Mouse (Mus musculus) liver, embryonic 11.5 days (tissue): Measurements from ENCODE around the gene Ptar1. TPM values are rescaled to one million over a fixed set of nuclear protein-coding genes. Genes with fewer than 3 reads are reported as not detected.

Experiments used
- ATAC-seq: fragments of 200-750 bp; cut with Nextera tagmentation; replicated peaks from 2 replicates; pipeline ENCODE4 v1.8.0; 2017; ENCODE audit warnings: moderate number of reproducible peaks, mild to moderate bottlenecking, moderate TSS enrichment, moderate library complexity; ENCODE audit not compliant: low FRiP score
- DNase-seq: peaks from one replicate; pipeline ENCODE4 v3.0.0-alpha.2; 2017; ENCODE audit warnings: low spot score
- H3K27ac ChIP-seq: fragments of 300-500 bp; sonication (generic); 2 replicates; pipeline ENCODE4 v1.5.1; 2014; ENCODE audit warnings: mild to moderate bottlenecking, low read depth, low read length, control low read depth
- H3K27me3 ChIP-seq: fragments of 300-500 bp; sonication (generic); replicated peaks from 2 replicates; pipeline ENCODE4 v1.6.1; 2014; ENCODE audit warnings: low read length, mixed read lengths; ENCODE audit not compliant: control insufficient read depth, insufficient read depth
- H3K36me3 ChIP-seq: fragments of 300-500 bp; sonication (generic); 2 replicates; pipeline ENCODE4 v1.6.1; 2014; ENCODE audit warnings: mild to moderate bottlenecking, low read length, moderate library complexity, mixed read lengths; ENCODE audit not compliant: control insufficient read depth, insufficient read depth
- H3K4me1 ChIP-seq: fragments of 300-500 bp; sonication (generic); replicated peaks from 2 replicates; pipeline ENCODE4 v1.6.1; 2014; ENCODE audit warnings: low read length, mixed read lengths; ENCODE audit not compliant: control insufficient read depth, insufficient read depth
- H3K4me2 ChIP-seq: fragments of 300-500 bp; sonication (generic); 2 replicates; pipeline ENCODE4 v1.6.1; 2014; ENCODE audit warnings: mild to moderate bottlenecking, control low read depth, moderate library complexity
- H3K4me3 ChIP-seq: fragments of 300-500 bp; sonication (generic); 2 replicates; pipeline ENCODE4 v1.5.1; 2014; ENCODE audit warnings: low read depth, low read length, control low read depth
- H3K9ac ChIP-seq: fragments of 300-500 bp; sonication (generic); 2 replicates; pipeline ENCODE4 v1.6.1; 2014; ENCODE audit warnings: low read depth, low read length, control low read depth
- H3K9me3 ChIP-seq: fragments of 300-500 bp; sonication (generic); 2 replicates; pipeline ENCODE4 v1.6.1; 2016; ENCODE audit warnings: low read length, inconsistent platforms, mixed read lengths; ENCODE audit not compliant: control insufficient read depth
- whole genome bisulfite sequencing: fragments of 180-500 bp; shearing (Covaris S2); extraction: QIAGEN DNeasy Blood & Tissue Kit; methylation state at CpG from one replicate; pipeline ENCODE4 v1.1.7; 2014; 5-methylcytosine and 5-hydroxymethylcytosine counted together
- polyA plus RNA-seq: library from polyadenylated mRNA; unstranded; fragments of >200 nt; fragmentation: Nextera tagmentation; extraction: Ambion mirVana; gene quantifications from 2 replicates; pipeline ENCODE4 v1.2.1, GENCODE M21; 2014

The Ptar1 gene
- polyA plus RNA-seq, 1 experiment from 2014 or later, result 5.8 TPM

GRCm38 (mm10) chr19:23702896-23703295 lies 15.7 kb downstream of the Ptar1 start:
- Histone ChIP-seq H3K4me3 (no peak overlapping the region), H3K36me3 (peaks cover 14% of the 10 kb centered on the region; the same call in 1 of the 2 replicates), H3K4me1 (no peaks in the 10 kb centered on the region), H3K27me3 (no peaks in the 10 kb centered on the region), H3K4me2 (no peak overlapping the region), H3K9me3 (no peaks in the 10 kb centered on the region), H3K27ac (no peak overlapping the region), H3K9ac (no peak overlapping the region)
- DNase-seq (no peak), ATAC-seq (no peak)
- WGBS, result 94% methylated on average over 10 of the region's 10 CpGs

- H3K4me3 ChIP-seq, result no peak overlapping the region
- WGBS, result 93% methylated on average over 5 of the region's 5 CpGs
- H3K36me3 ChIP-seq, result peaks cover 19% of the 10 kb centered on the region; the same call in 1 of the 2 replicates
- no peak for ATAC-seq
- H3K4me1 ChIP-seq, result no peaks in the 10 kb centered on the region
- no peaks in the 10 kb centered on the region for H3K9me3 ChIP-seq
- H3K27me3 ChIP-seq, result no peaks in the 10 kb centered on the region
- DNase-seq, result no peak
- no peak overlapping the region for H3K27ac ChIP-seq
- no peak overlapping the region for H3K9ac ChIP-seq
- H3K4me2 ChIP-seq, result no peak overlapping the region
Measured at GRCm38 (mm10) chr19:23705383-23705782, 18.2 kb downstream of the Ptar1 start.

- ATAC-seq (no peak), DNase-seq (no peak)
- H3K9ac ChIP-seq, result no peak overlapping the region
- H3K36me3 ChIP-seq, result no peaks in the 10 kb centered on the region
- H3K4me1 ChIP-seq, result no peaks in the 10 kb centered on the region
- no peaks in the 10 kb centered on the region for H3K27me3 ChIP-seq
- no peak overlapping the region for H3K27ac ChIP-seq
- H3K9me3 ChIP-seq, result no peaks in the 10 kb centered on the region
- H3K4me2 ChIP-seq, result no peak overlapping the region
- 74% methylated on average over 3 of the region's 3 CpGs for WGBS
- H3K4me3 ChIP-seq, result no peak overlapping the region
Measured at GRCm38 (mm10) chr19:23746506-23746905, 59.3 kb downstream of the Ptar1 start.

- Histone ChIP-seq H3K27ac (no peak overlapping the region), H3K4me3 (no peak overlapping the region), H3K36me3 (no peaks in the 10 kb centered on the region), H3K27me3 (peaks cover 28% of the 10 kb centered on the region), H3K4me2 (peak overlapping the region; percentile 20; the same call in 1 of the 2 replicates), H3K9ac (no peak overlapping the region), H3K4me1 (no peaks in the 10 kb centered on the region), H3K9me3 (no peaks in the 10 kb centered on the region)
- 21% methylated on average over 7 of the region's 7 CpGs for WGBS
- ATAC-seq (no peak), DNase-seq (no peak)
Measured at GRCm38 (mm10) chr19:23757011-23757410, 69.8 kb downstream of the Ptar1 start.

- Histone ChIP-seq H3K4me2 (peak overlapping the region; percentile 97), H3K36me3 (no peaks in the 10 kb centered on the region), H3K4me3 (peak overlapping the region; percentile 75), H3K27ac (no peak overlapping the region), H3K27me3 (peaks cover 28% of the 10 kb centered on the region), H3K9ac (peak overlapping the region; percentile 71), H3K9me3 (no peaks in the 10 kb centered on the region), H3K4me1 (no peaks in the 10 kb centered on the region)
- peak; percentile 79 for ATAC-seq
- peak; percentile 90 for DNase-seq
- under 1% methylated on average over 40 of the region's 40 CpGs for WGBS
Measured at GRCm38 (mm10) chr19:23757961-23758553, 70.8 kb downstream of the Ptar1 start.

- ATAC-seq (peak; percentile 76), DNase-seq (peak; percentile 68)
- Histone ChIP-seq H3K4me1 (no peaks in the 10 kb centered on the region), H3K9me3 (no peaks in the 10 kb centered on the region), H3K27me3 (peaks cover 28% of the 10 kb centered on the region), H3K9ac (peak within 1 kb of the TSS; percentile 71), H3K4me2 (peak within 1 kb of the TSS; percentile 97), H3K27ac (no peak within 1 kb of the TSS), H3K4me3 (peak within 1 kb of the TSS; percentile 75), H3K36me3 (no peaks in the 10 kb centered on the region)
- WGBS, result under 1% methylated on average over 89 of the region's 98 CpGs
Measured at GRCm38 (mm10) chr19:23758554-23759321, 71.5 kb downstream of the Ptar1 start, which contains the start of gene Apba1. Gene Apba1, plus strand, starts transcription at chr19:23758887.

- Histone ChIP-seq H3K4me3 (peak overlapping the region; percentile 75), H3K4me1 (no peaks in the 10 kb centered on the region), H3K36me3 (no peaks in the 10 kb centered on the region), H3K27ac (no peak overlapping the region), H3K4me2 (peak overlapping the region; percentile 97), H3K27me3 (peaks cover 28% of the 10 kb centered on the region), H3K9me3 (no peaks in the 10 kb centered on the region), H3K9ac (no peak overlapping the region)
- DNase-seq, result no peak
- WGBS, result 3% methylated on average over 17 of the region's 17 CpGs
- ATAC-seq, result no peak
Measured at GRCm38 (mm10) chr19:23759322-23759945, 72.2 kb downstream of the Ptar1 start.

- no peaks in the 10 kb centered on the region for H3K9me3 ChIP-seq
- ATAC-seq, result no peak
- 82% methylated on average over 6 of the region's 6 CpGs for WGBS
Measured at GRCm38 (mm10) chr19:23763371-23763770, 76.1 kb downstream of the Ptar1 start.

More at GRCm38 (mm10) chr19:23763371-23763770, 76.1 kb downstream of the Ptar1 start:
- Histone ChIP-seq H3K4me1 (no peaks in the 10 kb centered on the region), H3K4me3 (no peak overlapping the region), H3K27ac (no peak overlapping the region), H3K27me3 (peaks cover 28% of the 10 kb centered on the region), H3K36me3 (no peaks in the 10 kb centered on the region), H3K4me2 (no peak overlapping the region), H3K9ac (no peak overlapping the region)
- no peak for DNase-seq
